Mouse (Mus musculus): ENCODE data around the gene Lig1. TPM values are rescaled to one million over a fixed set of nuclear protein-coding genes. Genes with fewer than 3 reads are reported as not detected.
A peak's percentile ranks its signal among the peaks of the same experiment; 100 is the strongest.

The Lig1 gene
- polyA plus RNA-seq, 2 experiments = 70.0 to 117 TPM

- no peaks in the 10 kb centered on the region for H3K27me3 ChIP-seq (ENCODE audit: control insufficient read depth, insufficient read depth, low read length)
- no peak overlapping the region for H3K4me3 ChIP-seq (ENCODE audit: insufficient read depth in 1 of 2, low read depth in 2 of 2, low read length in 2 of 2)
- TF ChIP-seq EP300 (IDR thresholded peaks at IDR 0.05; ENCODE audit: low read depth) (no peak), CTCF (IDR thresholded peaks at IDR 0.05; ENCODE audit: low read depth) (no peak)
- 37% methylated on average over 2 of the region's 2 CpGs for WGBS (ENCODE audit: insufficient replicate concordance)
- H3K27ac ChIP-seq = peak overlapping the region; percentile 1; the same call in 1 of the 2 replicates
- no peak overlapping the region for H3K9ac ChIP-seq (replicated peaks)
- ATAC-seq (ENCODE audit: insufficient read depth) = no peak
- H3K36me3 ChIP-seq (replicated peaks; ENCODE audit: control insufficient read depth, insufficient read depth, low read depth) = peaks cover 93% of the 10 kb centered on the region
- no peak overlapping the region for H3K4me2 ChIP-seq (ENCODE audit: low read depth)
- no peaks in the 10 kb centered on the region for H3K9me3 ChIP-seq (ENCODE audit: control insufficient read depth, low read length)
- DNase-seq (ENCODE audit: low read depth in 3 of 3, low spot score in 3 of 3) = peak in 1 of 3 experiments; percentile 39
- peaks cover 0 to 3% of the 10 kb centered on the region in 2 experiments; a peak in 3 of 4 replicates for H3K4me1 ChIP-seq (replicated peaks; ENCODE audit: control insufficient read depth in 2 of 2, insufficient read depth in 2 of 2, low read length in 1 of 2)
Observed at GRCm38 (mm10) chr7:13309407-13309806, 32.3 kb downstream of the Lig1 start.

GRCm38 (mm10) chr7:13310493-13311199 is 33.6 kb downstream of the Lig1 start:
- peaks cover 84% of the 10 kb centered on the region for H3K36me3 ChIP-seq (replicated peaks; ENCODE audit: control insufficient read depth, insufficient read depth, low read depth)
- peak overlapping the region; percentile 18; the same call in 1 of the 2 replicates for H3K9ac ChIP-seq (replicated peaks)
- 41% methylated on average over 6 of the region's 6 CpGs for WGBS (ENCODE audit: insufficient replicate concordance)
- peak; percentile 35 to 55 (median 45) for DNase-seq (ENCODE audit: low read depth in 3 of 3, low spot score in 3 of 3)
- peak; percentile 84 for ATAC-seq (ENCODE audit: insufficient read depth)
- H3K27ac ChIP-seq = peak overlapping the region; percentile 31; the same call in 1 of the 2 replicates
- TF ChIP-seq EP300 (IDR thresholded peaks at IDR 0.05; ENCODE audit: low read depth) (peak; percentile 68), CTCF (IDR thresholded peaks at IDR 0.05; ENCODE audit: low read depth) (no peak)
- no peak overlapping the region for H3K4me3 ChIP-seq (ENCODE audit: insufficient read depth in 1 of 2, low read depth in 2 of 2, low read length in 2 of 2)
- peaks cover 0 to 3% of the 10 kb centered on the region in 2 experiments; a peak in 3 of 4 replicates for H3K4me1 ChIP-seq (replicated peaks; ENCODE audit: control insufficient read depth in 2 of 2, insufficient read depth in 2 of 2, low read length in 1 of 2)
- no peaks in the 10 kb centered on the region for H3K9me3 ChIP-seq (ENCODE audit: control insufficient read depth, low read length)
- peak overlapping the region; percentile 11; the same call in 1 of the 2 replicates for H3K4me2 ChIP-seq (ENCODE audit: low read depth)
- no peaks in the 10 kb centered on the region for H3K27me3 ChIP-seq (ENCODE audit: control insufficient read depth, insufficient read depth, low read length)

DNA sequence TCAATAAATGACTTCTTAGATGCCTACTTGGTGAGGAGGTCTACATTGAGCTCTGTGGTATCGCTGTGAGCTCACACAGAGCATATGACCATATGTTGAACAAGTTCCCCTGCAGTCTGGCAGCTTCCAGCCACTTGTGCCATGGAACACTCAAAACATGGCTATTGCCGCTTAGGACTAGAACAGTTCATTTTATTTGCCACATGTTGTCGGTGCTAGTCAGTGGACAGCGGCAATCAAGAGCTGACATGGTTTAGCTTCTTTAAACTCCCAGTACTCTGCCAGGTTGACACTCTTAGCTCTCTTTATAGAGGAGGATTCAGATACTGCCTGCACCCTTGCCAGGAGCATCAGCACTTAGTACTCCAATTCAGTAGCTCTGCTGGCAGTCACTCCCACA is 34.3 kb downstream of the Lig1 start:
- Histone ChIP-seq H3K9me3 (ENCODE audit: control insufficient read depth, low read length) (no peaks in the 10 kb centered on the region), H3K27ac (no peak overlapping the region), H3K27me3 (ENCODE audit: control insufficient read depth, insufficient read depth, low read length) (no peaks in the 10 kb centered on the region), H3K4me1 (replicated peaks; ENCODE audit: control insufficient read depth in 2 of 2, insufficient read depth in 2 of 2, low read length in 1 of 2) (peaks cover 0 to 3% of the 10 kb centered on the region in 2 experiments; a peak in 3 of 4 replicates), H3K9ac (replicated peaks) (no peak overlapping the region), H3K4me3 (ENCODE audit: insufficient read depth in 1 of 2, low read depth in 2 of 2, low read length in 2 of 2) (no peak overlapping the region), H3K4me2 (ENCODE audit: low read depth) (no peak overlapping the region), H3K36me3 (replicated peaks; ENCODE audit: control insufficient read depth, insufficient read depth, low read depth) (peaks cover 78% of the 10 kb centered on the region)
- 94% methylated on average over 4 of the region's 4 CpGs for WGBS (ENCODE audit: insufficient replicate concordance)
- DNase-seq (ENCODE audit: low read depth in 3 of 3, low spot score in 3 of 3) (no peak), ATAC-seq (ENCODE audit: insufficient read depth) (no peak)
- TF ChIP-seq EP300 (IDR thresholded peaks at IDR 0.05; ENCODE audit: low read depth) = no peak
- TF ChIP-seq CTCF (IDR thresholded peaks at IDR 0.05; ENCODE audit: low read depth) = no peak

- H3K4me2 ChIP-seq (ENCODE audit: low read depth) = no peak overlapping the region
- ATAC-seq (ENCODE audit: insufficient read depth) = no peak
- peaks cover 0 to 3% of the 10 kb centered on the region in 2 experiments; a peak in 3 of 4 replicates for H3K4me1 ChIP-seq (replicated peaks; ENCODE audit: control insufficient read depth in 2 of 2, insufficient read depth in 2 of 2, low read length in 1 of 2)
- peaks cover 53% of the 10 kb centered on the region for H3K36me3 ChIP-seq (replicated peaks; ENCODE audit: control insufficient read depth, insufficient read depth, low read depth)
- no peak for TF ChIP-seq CTCF (IDR thresholded peaks at IDR 0.05; ENCODE audit: low read depth)
- TF ChIP-seq EP300 (IDR thresholded peaks at IDR 0.05; ENCODE audit: low read depth) = no peak
- H3K9ac ChIP-seq (replicated peaks) = no peak overlapping the region
- no peaks in the 10 kb centered on the region for H3K9me3 ChIP-seq (ENCODE audit: control insufficient read depth, low read length)
- H3K4me3 ChIP-seq (ENCODE audit: insufficient read depth in 1 of 2, low read depth in 2 of 2, low read length in 2 of 2) = no peak overlapping the region
- no peaks in the 10 kb centered on the region for H3K27me3 ChIP-seq (ENCODE audit: control insufficient read depth, insufficient read depth, low read length)
- DNase-seq (ENCODE audit: low read depth in 3 of 3, low spot score in 3 of 3) = no peak
- no peak overlapping the region for H3K27ac ChIP-seq
- 83% methylated on average over 5 of the region's 5 CpGs for WGBS (ENCODE audit: insufficient replicate concordance)
Observed at GRCm38 (mm10) chr7:13314095-13314597, 37.1 kb downstream of the Lig1 start.

GRCm38 (mm10) chr7:13321424-13321823 is 44.3 kb downstream of the Lig1 start:
- no peak for DNase-seq (ENCODE audit: low read depth in 3 of 3, low spot score in 3 of 3)
- no peak for ATAC-seq (ENCODE audit: insufficient read depth)
- no peak for TF ChIP-seq EP300 (IDR thresholded peaks at IDR 0.05; ENCODE audit: low read depth)
- no peak for TF ChIP-seq CTCF (IDR thresholded peaks at IDR 0.05; ENCODE audit: low read depth)
- no peak overlapping the region for H3K9ac ChIP-seq (replicated peaks)
- H3K4me1 ChIP-seq (replicated peaks; ENCODE audit: control insufficient read depth in 2 of 2, insufficient read depth in 2 of 2, low read length in 1 of 2) = peaks cover 4 to 6% of the 10 kb centered on the region in 2 experiments; a peak in 3 of 4 replicates
- H3K27ac ChIP-seq = no peak overlapping the region
- WGBS (ENCODE audit: insufficient replicate concordance) = 62% methylated on average over 3 of the region's 3 CpGs
- H3K9me3 ChIP-seq (ENCODE audit: control insufficient read depth, low read length) = no peaks in the 10 kb centered on the region
- H3K4me3 ChIP-seq (ENCODE audit: insufficient read depth in 1 of 2, low read depth in 2 of 2, low read length in 2 of 2) = no peak overlapping the region
- H3K36me3 ChIP-seq (replicated peaks; ENCODE audit: control insufficient read depth, insufficient read depth, low read depth) = no peaks in the 10 kb centered on the region; the same call in 1 of the 2 replicates
- H3K4me2 ChIP-seq (ENCODE audit: low read depth) = no peak overlapping the region
- no peaks in the 10 kb centered on the region for H3K27me3 ChIP-seq (ENCODE audit: control insufficient read depth, insufficient read depth, low read length)

All from liver, embryonic 14.5 days (tissue).